Mouse (Mus musculus) kidney, embryonic 16.5 days (tissue): ENCODE data around the gene H2al2a. TPM values are rescaled to one million over a fixed set of nuclear protein-coding genes. Genes with fewer than 3 reads are reported as not detected.
"Not testable (repeated sequence)": the region's sequence is repeated elsewhere in the genome, so short reads cannot be mapped to it uniquely, and the experiment has no call there.

Experiments
- ATAC-seq: fragments of 200-750 bp; cut with Nextera tagmentation; 2 replicates; pipeline ENCODE4 v1.8.0; 2017; ENCODE audit warnings: moderate TSS enrichment; ENCODE audit not compliant: low FRiP score, low TSS enrichment
- H3K27ac ChIP-seq: fragments of 300-500 bp; sonication (generic); 2 replicates; pipeline ENCODE4 v1.5.1; 2014; ENCODE audit warnings: low read length
- H3K27me3 ChIP-seq: fragments of 300-500 bp; sonication (generic); 2 replicates; pipeline ENCODE4 v1.6.1; 2014; ENCODE audit warnings: low read length, control low read depth, mixed read lengths; ENCODE audit not compliant: insufficient read depth
- H3K36me3 ChIP-seq: fragments of 300-500 bp; sonication (generic); 2 replicates; pipeline ENCODE4 v1.6.1; 2014; ENCODE audit warnings: low read length, control low read depth, mixed read lengths; ENCODE audit not compliant: insufficient read depth
- H3K4me1 ChIP-seq: fragments of 300-500 bp; sonication (generic); 2 replicates; pipeline ENCODE4 v1.6.1; 2014; ENCODE audit warnings: low read length, control low read depth, mixed read lengths; ENCODE audit not compliant: insufficient read depth
- H3K4me2 ChIP-seq: fragments of 300-500 bp; sonication (generic); replicated peaks from 2 replicates; pipeline ENCODE4 v1.6.1; 2014; ENCODE audit warnings: low read depth, low read length
- H3K4me3 ChIP-seq: fragments of 300-500 bp; sonication (generic); 2 replicates; pipeline ENCODE4 v1.5.1; 2014; ENCODE audit warnings: mild to moderate bottlenecking, low read length
- H3K9ac ChIP-seq: fragments of 300-500 bp; sonication (generic); replicated peaks from 2 replicates; pipeline ENCODE4 v1.6.1; 2014; ENCODE audit warnings: low read length
- H3K9me3 ChIP-seq: fragments of 300-500 bp; sonication (generic); 2 replicates; pipeline ENCODE4 v1.6.1; 2016; ENCODE audit warnings: low read length, control low read depth
- WGBS: fragments of 180-500 bp; shearing (Covaris S2); extraction: QIAGEN DNeasy Blood & Tissue Kit; methylation state at CpG from one replicate; pipeline ENCODE4 v1.1.7; 2014; 5-methylcytosine and 5-hydroxymethylcytosine counted together
- polyA plus RNA-seq: library from polyadenylated mRNA; unstranded; fragments of >200 nt; fragmentation: Nextera tagmentation; extraction: Ambion mirVana; gene quantifications from 2 replicates; pipeline ENCODE4 v1.2.1, GENCODE M21; 2015

Gene H2al2a
- polyA plus RNA-seq, 1 experiment from 2014 or later: not detected

- Histone ChIP-seq H3K9me3 (no peaks in the 10 kb centered on the region), H3K4me1 (peaks cover 13% of the 10 kb centered on the region), H3K27me3 (no peaks in the 10 kb centered on the region; the same call in 1 of the 2 replicates), H3K9ac (no peak overlapping the region), H3K4me3 (no peak overlapping the region), H3K36me3 (no peaks in the 10 kb centered on the region), H3K27ac (no peak overlapping the region), H3K4me2 (no peak overlapping the region)
- no peak for ATAC-seq
Observed at GRCm38 (mm10) chr2:17970187-17970586, 26.6 kb downstream of the H2al2a start.

- Histone ChIP-seq H3K4me2 (no peak overlapping the region), H3K27ac (no peak overlapping the region), H3K9ac (no peak overlapping the region), H3K4me3 (no peak overlapping the region), H3K36me3 (no peaks in the 10 kb centered on the region), H3K4me1 (no peaks in the 10 kb centered on the region), H3K9me3 (no peaks in the 10 kb centered on the region), H3K27me3 (no peaks in the 10 kb centered on the region; the same call in 1 of the 2 replicates)
- no peak for ATAC-seq
- 86% methylated on average over 2 of the region's 2 CpGs for WGBS
Observed at GRCm38 (mm10) chr2:17968571-17968970, 28.2 kb downstream of the H2al2a start.

GRCm38 (mm10) chr2:17968037-17968436 is 28.7 kb downstream of the H2al2a start:
- H3K36me3 ChIP-seq, ATAC-seq, H3K4me1 ChIP-seq, H3K4me2 ChIP-seq, H3K9ac ChIP-seq, H3K4me3 ChIP-seq, H3K27me3 ChIP-seq, H3K9me3 ChIP-seq, H3K27ac ChIP-seq: not testable (repeated sequence)
- 79% methylated on average over 3 of the region's 3 CpGs for WGBS

GRCm38 (mm10) chr2:17959501-17959900 is 37.3 kb downstream of the H2al2a start:
- H3K4me1 ChIP-seq: no peaks in the 10 kb centered on the region
- H3K4me3 ChIP-seq: no peak overlapping the region
- H3K9me3 ChIP-seq: no peaks in the 10 kb centered on the region
- ATAC-seq: no peak
- no peaks in the 10 kb centered on the region for H3K27me3 ChIP-seq
- H3K36me3 ChIP-seq: no peaks in the 10 kb centered on the region
- 92% methylated on average over 1 of the region's 1 CpGs for whole genome bisulfite sequencing
- no peak overlapping the region for H3K27ac ChIP-seq
- H3K4me2 ChIP-seq: no peak overlapping the region
- no peak overlapping the region for H3K9ac ChIP-seq

GRCm38 (mm10) chr2:17946875-17947274 is 49.9 kb downstream of the H2al2a start:
- Histone ChIP-seq H3K9me3 (no peaks in the 10 kb centered on the region), H3K4me3 (no peak overlapping the region), H3K27ac (no peak overlapping the region), H3K4me2 (no peak overlapping the region), H3K4me1 (0 out of 2 replicates have a peak, but pooled peaks cover 3% of the 10 kb centered on the region), H3K27me3 (no peaks in the 10 kb centered on the region), H3K9ac (no peak overlapping the region), H3K36me3 (no peaks in the 10 kb centered on the region)
- ATAC-seq: no peak
- WGBS: 78% methylated on average over 3 of the region's 3 CpGs

Other genes starting within 250 kb of the H2al2a start
- gene A930004D18Rik, start 40.8 kb upstream of the H2al2a start, polyA plus RNA-seq: 14.1 and 16.2 TPM in 2 replicates
- gene Skida1, start 52.1 kb upstream of the H2al2a start, polyA plus RNA-seq: 8.8 and 9.2 TPM in 2 replicates
- 63.4 and 73.6 TPM in 2 replicates for gene Mllt10, start 58.3 kb upstream of the H2al2a start, polyA plus RNA-seq